Mouse (Mus musculus): ENCODE results near the gene Col27a1. TPM values are rescaled to one million over a fixed set of nuclear protein-coding genes. Genes with fewer than 3 reads are reported as not detected.

Gene Col27a1
- polyA plus RNA-seq, 1 experiment from 2014 or later = 4.2 TPM

- no peak overlapping the region for H3K4me2 ChIP-seq (ENCODE audit: low read length)
- H3K4me3 ChIP-seq (ENCODE audit: control insufficient read depth in 1 of 2, insufficient read depth in 1 of 2, low read depth in 1 of 2, low read length in 2 of 2) = no peak overlapping the region
- no peak overlapping the region for H3K27ac ChIP-seq (replicated peaks in 1 of 2; ENCODE audit: control insufficient read depth in 1 of 2, insufficient read depth in 1 of 2, low read depth in 2 of 2, low read length in 2 of 2)
- no peaks in the 10 kb centered on the region for H3K4me1 ChIP-seq (ENCODE audit: control insufficient read depth in 2 of 2, insufficient read depth in 2 of 2, low read length in 2 of 2)
- H3K9me3 ChIP-seq (ENCODE audit: control insufficient read depth, low read length) = no peaks in the 10 kb centered on the region
- no peak for ATAC-seq (ENCODE audit: insufficient number of reproducible peaks, insufficient read depth, low FRiP score, low read depth)
- no peaks in the 10 kb centered on the region for H3K27me3 ChIP-seq (ENCODE audit: control insufficient read depth, insufficient read depth, low read length)
- WGBS = 70% methylated on average over 8 of the region's 8 CpGs
- H3K36me3 ChIP-seq (ENCODE audit: control insufficient read depth, insufficient read depth, low read length) = peaks cover 24% of the 10 kb centered on the region
- H3K9ac ChIP-seq (ENCODE audit: low read length) = no peak overlapping the region
Measured at GRCm38 (mm10) chr4:63323275-63323815, 109.5 kb downstream of the Col27a1 start.

- peaks cover 11% of the 10 kb centered on the region; the same call in 1 of the 2 replicates for H3K36me3 ChIP-seq (ENCODE audit: control insufficient read depth, insufficient read depth, low read length)
- no peak for ATAC-seq (ENCODE audit: insufficient number of reproducible peaks, insufficient read depth, low FRiP score, low read depth)
- no peak overlapping the region for H3K27ac ChIP-seq (replicated peaks in 1 of 2; ENCODE audit: control insufficient read depth in 1 of 2, insufficient read depth in 1 of 2, low read depth in 2 of 2, low read length in 2 of 2)
- H3K4me1 ChIP-seq (ENCODE audit: control insufficient read depth in 2 of 2, insufficient read depth in 2 of 2, low read length in 2 of 2) = no peaks in the 10 kb centered on the region
- no peaks in the 10 kb centered on the region for H3K27me3 ChIP-seq (ENCODE audit: control insufficient read depth, insufficient read depth, low read length)
- H3K4me3 ChIP-seq (ENCODE audit: control insufficient read depth in 1 of 2, insufficient read depth in 1 of 2, low read depth in 1 of 2, low read length in 2 of 2) = no peak overlapping the region
- WGBS = 87% methylated on average over 4 of the region's 4 CpGs
- no peaks in the 10 kb centered on the region for H3K9me3 ChIP-seq (ENCODE audit: control insufficient read depth, low read length)
- no peak overlapping the region for H3K4me2 ChIP-seq (ENCODE audit: low read length)
- no peak overlapping the region for H3K9ac ChIP-seq (ENCODE audit: low read length)
Measured at GRCm38 (mm10) chr4:63333403-63333802, 119.6 kb downstream of the Col27a1 start.

GRCm38 (mm10) chr4:63338414-63339076, 124.7 kb downstream of the Col27a1 start:
- ATAC-seq (ENCODE audit: insufficient number of reproducible peaks, insufficient read depth, low FRiP score, low read depth) = no peak
- Histone ChIP-seq H3K27ac (replicated peaks in 1 of 2; ENCODE audit: control insufficient read depth in 1 of 2, insufficient read depth in 1 of 2, low read depth in 2 of 2, low read length in 2 of 2) (no peak overlapping the region), H3K4me3 (ENCODE audit: control insufficient read depth in 1 of 2, insufficient read depth in 1 of 2, low read depth in 1 of 2, low read length in 2 of 2) (no peak overlapping the region), H3K27me3 (ENCODE audit: control insufficient read depth, insufficient read depth, low read length) (no peaks in the 10 kb centered on the region), H3K9ac (ENCODE audit: low read length) (no peak overlapping the region), H3K36me3 (ENCODE audit: control insufficient read depth, insufficient read depth, low read length) (no peaks in the 10 kb centered on the region), H3K9me3 (ENCODE audit: control insufficient read depth, low read length) (no peaks in the 10 kb centered on the region), H3K4me1 (ENCODE audit: control insufficient read depth in 2 of 2, insufficient read depth in 2 of 2, low read length in 2 of 2) (no peaks in the 10 kb centered on the region), H3K4me2 (ENCODE audit: low read length) (no peak overlapping the region)
- WGBS = 39% methylated on average over 3 of the region's 3 CpGs

GRCm38 (mm10) chr4:63342491-63342890, 128.7 kb downstream of the Col27a1 start:
- Histone ChIP-seq H3K9ac (ENCODE audit: low read length) (no peak overlapping the region), H3K9me3 (ENCODE audit: control insufficient read depth, low read length) (no peaks in the 10 kb centered on the region), H3K4me1 (ENCODE audit: control insufficient read depth in 2 of 2, insufficient read depth in 2 of 2, low read length in 2 of 2) (no peaks in the 10 kb centered on the region), H3K27ac (replicated peaks in 1 of 2; ENCODE audit: control insufficient read depth in 1 of 2, insufficient read depth in 1 of 2, low read depth in 2 of 2, low read length in 2 of 2) (no peak overlapping the region), H3K4me2 (ENCODE audit: low read length) (no peak overlapping the region), H3K4me3 (ENCODE audit: control insufficient read depth in 1 of 2, insufficient read depth in 1 of 2, low read depth in 1 of 2, low read length in 2 of 2) (no peak overlapping the region), H3K27me3 (ENCODE audit: control insufficient read depth, insufficient read depth, low read length) (no peaks in the 10 kb centered on the region), H3K36me3 (ENCODE audit: control insufficient read depth, insufficient read depth, low read length) (no peaks in the 10 kb centered on the region)
- ATAC-seq (ENCODE audit: insufficient number of reproducible peaks, insufficient read depth, low FRiP score, low read depth) = no peak
- WGBS = 53% methylated on average over 4 of the region's 4 CpGs

- H3K4me1 ChIP-seq (ENCODE audit: control insufficient read depth in 2 of 2, insufficient read depth in 2 of 2, low read length in 2 of 2) = no peaks in the 10 kb centered on the region
- no peaks in the 10 kb centered on the region for H3K36me3 ChIP-seq (ENCODE audit: control insufficient read depth, insufficient read depth, low read length)
Measured at GRCm38 (mm10) chr4:63343608-63344007, 129.8 kb downstream of the Col27a1 start.

GRCm38 (mm10) chr4:63344295-63344694, 130.5 kb downstream of the Col27a1 start, which contains the start of gene Orm1:
Orm1 (plus strand) TSS chr4:63344560.
- WGBS = 78% methylated on average over 8 of the region's 8 CpGs
- H3K27me3 ChIP-seq (ENCODE audit: control insufficient read depth, insufficient read depth, low read length) = no peaks in the 10 kb centered on the region
- H3K36me3 ChIP-seq (ENCODE audit: control insufficient read depth, insufficient read depth, low read length) = no peaks in the 10 kb centered on the region
- no peak within 1 kb of the TSS for H3K4me2 ChIP-seq (ENCODE audit: low read length)
- no peak within 1 kb of the TSS for H3K9ac ChIP-seq (ENCODE audit: low read length)
- no peaks in the 10 kb centered on the region for H3K9me3 ChIP-seq (ENCODE audit: control insufficient read depth, low read length)
- no peaks in the 10 kb centered on the region for H3K4me1 ChIP-seq (ENCODE audit: control insufficient read depth in 2 of 2, insufficient read depth in 2 of 2, low read length in 2 of 2)
- no peak for ATAC-seq (ENCODE audit: insufficient number of reproducible peaks, insufficient read depth, low FRiP score, low read depth)
- H3K4me3 ChIP-seq (ENCODE audit: control insufficient read depth in 1 of 2, insufficient read depth in 1 of 2, low read depth in 1 of 2, low read length in 2 of 2) = no peak within 1 kb of the TSS
- no peak within 1 kb of the TSS for H3K27ac ChIP-seq (replicated peaks in 1 of 2; ENCODE audit: control insufficient read depth in 1 of 2, insufficient read depth in 1 of 2, low read depth in 2 of 2, low read length in 2 of 2)

More at GRCm38 (mm10) chr4:63343608-63344007, 129.8 kb downstream of the Col27a1 start:
- Histone ChIP-seq H3K27ac (replicated peaks in 1 of 2; ENCODE audit: control insufficient read depth in 1 of 2, insufficient read depth in 1 of 2, low read depth in 2 of 2, low read length in 2 of 2) (no peak overlapping the region), H3K9me3 (ENCODE audit: control insufficient read depth, low read length) (no peaks in the 10 kb centered on the region), H3K4me2 (ENCODE audit: low read length) (no peak overlapping the region), H3K27me3 (ENCODE audit: control insufficient read depth, insufficient read depth, low read length) (no peaks in the 10 kb centered on the region), H3K9ac (ENCODE audit: low read length) (no peak overlapping the region), H3K4me3 (ENCODE audit: control insufficient read depth in 1 of 2, insufficient read depth in 1 of 2, low read depth in 1 of 2, low read length in 2 of 2) (no peak overlapping the region)
- 64% methylated on average over 3 of the region's 3 CpGs for whole genome bisulfite sequencing
- no peak for ATAC-seq (ENCODE audit: insufficient number of reproducible peaks, insufficient read depth, low FRiP score, low read depth)

GRCm38 (mm10) chr4:63345261-63345660, 131.5 kb downstream of the Col27a1 start:
- Histone ChIP-seq H3K4me3 (ENCODE audit: control insufficient read depth in 1 of 2, insufficient read depth in 1 of 2, low read depth in 1 of 2, low read length in 2 of 2) (no peak overlapping the region), H3K27ac (replicated peaks in 1 of 2; ENCODE audit: control insufficient read depth in 1 of 2, insufficient read depth in 1 of 2, low read depth in 2 of 2, low read length in 2 of 2) (no peak overlapping the region), H3K9ac (ENCODE audit: low read length) (no peak overlapping the region), H3K4me1 (ENCODE audit: control insufficient read depth in 2 of 2, insufficient read depth in 2 of 2, low read length in 2 of 2) (no peaks in the 10 kb centered on the region), H3K4me2 (ENCODE audit: low read length) (no peak overlapping the region), H3K9me3 (ENCODE audit: control insufficient read depth, low read length) (no peaks in the 10 kb centered on the region), H3K36me3 (ENCODE audit: control insufficient read depth, insufficient read depth, low read length) (no peaks in the 10 kb centered on the region), H3K27me3 (ENCODE audit: control insufficient read depth, insufficient read depth, low read length) (no peaks in the 10 kb centered on the region)
- ATAC-seq (ENCODE audit: insufficient number of reproducible peaks, insufficient read depth, low FRiP score, low read depth) = no peak

- ATAC-seq (ENCODE audit: insufficient number of reproducible peaks, insufficient read depth, low FRiP score, low read depth) = no peak
- H3K9ac ChIP-seq (ENCODE audit: low read length) = no peak overlapping the region
- no peak overlapping the region for H3K27ac ChIP-seq (replicated peaks in 1 of 2; ENCODE audit: control insufficient read depth in 1 of 2, insufficient read depth in 1 of 2, low read depth in 2 of 2, low read length in 2 of 2)
- H3K4me3 ChIP-seq (ENCODE audit: control insufficient read depth in 1 of 2, insufficient read depth in 1 of 2, low read depth in 1 of 2, low read length in 2 of 2) = no peak overlapping the region
- no peaks in the 10 kb centered on the region for H3K4me1 ChIP-seq (ENCODE audit: control insufficient read depth in 2 of 2, insufficient read depth in 2 of 2, low read length in 2 of 2)
- 72% methylated on average over 4 of the region's 4 CpGs for WGBS
- no peaks in the 10 kb centered on the region for H3K9me3 ChIP-seq (ENCODE audit: control insufficient read depth, low read length)
- H3K36me3 ChIP-seq (ENCODE audit: control insufficient read depth, insufficient read depth, low read length) = no peaks in the 10 kb centered on the region
- H3K27me3 ChIP-seq (ENCODE audit: control insufficient read depth, insufficient read depth, low read length) = no peaks in the 10 kb centered on the region
- no peak overlapping the region for H3K4me2 ChIP-seq (ENCODE audit: low read length)
Measured at GRCm38 (mm10) chr4:63346659-63347058, 132.9 kb downstream of the Col27a1 start.
